Mouse (Mus musculus): ENCODE measurements around the gene Gm21497. TPM values are rescaled to one million over a fixed set of nuclear protein-coding genes. Genes with fewer than 3 reads are reported as not detected.
"Not testable (repeated sequence)": the region's sequence is repeated elsewhere in the genome, so short reads cannot be mapped to it uniquely, and the experiment has no call there.

Gm21497 gene
- not detected in 2 replicates for polyA plus RNA-seq (2015; fragmentation: Nextera tagmentation; extraction: Ambion mirVana)

DNA sequence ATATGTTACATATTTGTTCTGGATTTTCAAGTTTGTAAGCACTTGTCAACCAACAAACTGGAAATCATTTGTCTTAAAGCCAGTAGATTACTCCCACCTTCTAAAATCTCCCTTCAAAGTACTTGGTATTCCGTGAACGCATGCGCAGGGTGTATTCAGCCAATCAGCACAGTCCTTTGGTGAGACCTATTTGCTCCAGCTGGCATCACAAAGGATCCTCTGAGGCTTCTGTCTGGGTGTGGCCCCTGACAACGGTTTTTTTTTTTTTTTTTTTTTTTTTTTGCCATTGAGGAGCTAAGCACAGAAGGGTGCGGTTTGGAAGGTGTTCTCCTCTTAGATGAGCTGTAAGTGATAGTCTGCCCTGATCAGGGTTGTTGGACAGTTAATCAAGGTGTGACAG, at the start of gene Gm21497:
Gene Gm21497 (plus strand): TSS at position 301 of the 400 bp plus-strand sequence.
- not testable (repeated sequence) for H3K27me3 ChIP-seq (replicated peaks; ENCODE audit: control insufficient read depth, insufficient read depth, low read length); H3K4me3 ChIP-seq (replicated peaks; ENCODE audit: low read length); H3K9me3 ChIP-seq (ENCODE audit: control insufficient read depth, low read length); H3K4me1 ChIP-seq (replicated peaks; ENCODE audit: control insufficient read depth, insufficient read depth, low read length); H3K27ac ChIP-seq (ENCODE audit: low read length); H3K9ac ChIP-seq (replicated peaks; ENCODE audit: low read depth, low read length); H3K36me3 ChIP-seq (ENCODE audit: control insufficient read depth, insufficient read depth); H3K4me2 ChIP-seq (ENCODE audit: low read length); ATAC-seq
- WGBS: no CpG with 5 or more reads among the region's 5 CpGs
